Mouse (Mus musculus): ENCODE results near the gene Tlx2.

- TF ChIP-seq MAX (IDR thresholded peaks at IDR 0.05) (no peak), MYOG (IDR thresholded peaks at IDR 0.05; ENCODE audit: control insufficient read depth, extremely low read depth, insufficient read length) (no peak), CTCF (IDR thresholded peaks at IDR 0.05; ENCODE audit: control insufficient read depth, insufficient read depth, insufficient read length) (no peak), USF1 (IDR thresholded peaks at IDR 0.05; ENCODE audit: low read depth) (no peak), MYOD1 (IDR thresholded peaks at IDR 0.05; ENCODE audit: control insufficient read depth, insufficient read length, low read depth) (no peak), FOSL1 (IDR thresholded peaks at IDR 0.05; ENCODE audit: insufficient read depth, low read length, poor library complexity, severe bottlenecking) (no peak)
Measured at GRCm38 (mm10) chr6:83087205-83087925, 17.3 kb upstream of the Tlx2 start.

Data from C2C12 (cell line).